9 mouse cellular contexts compared by ENCODE assay signal in genomic region chr7:112237868-112238267, GRCm38 (mm10). TPM values are rescaled to one million over a fixed set of nuclear protein-coding genes. Genes with fewer than 3 reads are reported as not detected.
DNase-seq lines count a peak whose midpoint lies in the region; ATAC-seq and TF ChIP-seq lines count a peak whose summit lies in the region.
"Had no signal": no experiment of that assay in that cellular context is flagged by ENCODE, and none has a peak within 500 bp of the region (broad histone marks: within the 10 kb centered on the region; RNA-seq: fewer than 3 reads in every experiment).

No protein-coding gene starts in this region.

- peak; percentile 33 for DNase-seq in cerebellum, adult 11-12 months
- no peak for DNase-seq in left cerebral cortex, adult 2 months (ENCODE audit: extremely low spot score in 1 of 2, low spot score in 2 of 2)
- no peak for DNase-seq in left cerebral cortex, postnatal 25 days (ENCODE audit: low spot score in 2 of 2)
- DNase-seq in heart, postnatal 10 days: peak; percentile 65 to 68
- DNase-seq in lung, postnatal 25 days (ENCODE audit: low spot score): peak; percentile 62
- no peak for DNase-seq in cerebellum, adult 8-10 months
- DNase-seq in gastrocnemius, postnatal 10 days: no peak
- DNase-seq: adrenal gland, postnatal 10 days had no signal

- H3K27ac ChIP-seq in left cerebral cortex, adult 2 months: peak overlapping the region; percentile 81

- intact Hi-C loops in left cerebral cortex, adult 2 months (cut with DNase I): loop anchor here (2.0 kb wide), 1 partner anchor 115 kb away; no protein-coding TSS in a partner anchor
- intact Hi-C loops in left cerebral cortex, postnatal 25 days (cut with DNase I): no loop called here
- intact Hi-C loops in heart, postnatal 10 days (cut with DNase I): no loop called here

- no peak overlapping the region for H3K4me3 ChIP-seq in left cerebral cortex, adult 2 months

- no peak for TF ChIP-seq CTCF in left cerebral cortex, adult 2 months (IDR thresholded peaks at IDR 0.05)

- no peak for ATAC-seq in cerebellum, adult (ENCODE audit: insufficient number of reproducible peaks, low FRiP score, low TSS enrichment)

RNA-seq across cellular contexts. Expression of gene Mical2, which starts 12.2 kb away (rescaled TPM):
- total RNA-seq in left cerebral cortex, adult 2 months (2021): 100 to 1,000 TPM; 652 to 703 TPM
- total RNA-seq in left cerebral cortex, postnatal 25 days (2021): 100 to 1,000 TPM; 610 to 744 TPM
- total RNA-seq in heart, postnatal 10 days (2021): 100 to 1,000 TPM; 177 to 185 TPM
- 10 to 100 TPM; 41.4 to 50.9 TPM for total RNA-seq in gastrocnemius, postnatal 10 days (2021)

Comparison
In these comparisons a context has a peak if more than half of its experiments do, and no peak if none do; other contexts are left out.
1. DNase-seq: peak in cerebellum, adult 11-12 months (single experiment), heart, postnatal 10 days (2 of 2) and lung, postnatal 25 days (single experiment); none in left cerebral cortex, adult 2 months (0 of 2), left cerebral cortex, postnatal 25 days (0 of 2), cerebellum, adult 8-10 months (single experiment) and gastrocnemius, postnatal 10 days (single experiment).